Mouse (Mus musculus) bone marrow macrophage, adult 2 months (primary cell): ENCODE results near the gene Gmfb.

ENCODE experiments used
- CTCF ChIP-seq: IDR thresholded peaks from 2 replicates; pipeline ENCODE4 v1.5.1; 2012; ENCODE audit warnings: low read depth, mild to moderate bottlenecking, low read length, moderate library complexity
- POLR2A ChIP-seq: IDR thresholded peaks from 2 replicates; pipeline ENCODE4 v1.6.1; 2012; ENCODE audit warnings: mild to moderate bottlenecking, low read depth, low read length, borderline replicate concordance

DNA sequence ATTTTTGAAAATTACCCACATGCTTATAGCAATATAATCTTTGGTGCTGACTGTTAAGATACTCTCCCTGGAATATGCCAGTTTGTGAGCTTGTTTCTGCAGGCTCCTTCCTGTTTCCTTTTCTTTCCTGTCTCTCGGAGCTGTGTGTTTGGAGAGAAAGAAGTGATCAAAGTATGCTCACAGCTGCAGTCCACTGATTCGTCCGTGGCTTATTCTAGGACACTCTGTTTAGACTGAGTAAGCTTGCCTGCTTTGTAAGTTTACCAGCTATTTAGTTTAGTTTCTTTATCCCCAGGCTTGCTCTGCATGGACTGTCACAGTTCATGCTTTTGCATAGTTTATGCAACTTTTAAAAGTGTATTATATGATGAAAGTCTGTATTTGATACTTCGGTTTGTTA lies 17.3 kb upstream of the Gmfb start:
- no peak for TF ChIP-seq POLR2A
- TF ChIP-seq CTCF: no peak
